Mouse (Mus musculus): ENCODE measurements around the gene Epha4. TPM values are rescaled to one million over a fixed set of nuclear protein-coding genes. Genes with fewer than 3 reads are reported as not detected.
A peak's percentile ranks its signal among the peaks of the same experiment; 100 is the strongest.

The Epha4 gene
- polyA plus RNA-seq, 1 experiment from 2014 or later = 6.9 TPM

DNA sequence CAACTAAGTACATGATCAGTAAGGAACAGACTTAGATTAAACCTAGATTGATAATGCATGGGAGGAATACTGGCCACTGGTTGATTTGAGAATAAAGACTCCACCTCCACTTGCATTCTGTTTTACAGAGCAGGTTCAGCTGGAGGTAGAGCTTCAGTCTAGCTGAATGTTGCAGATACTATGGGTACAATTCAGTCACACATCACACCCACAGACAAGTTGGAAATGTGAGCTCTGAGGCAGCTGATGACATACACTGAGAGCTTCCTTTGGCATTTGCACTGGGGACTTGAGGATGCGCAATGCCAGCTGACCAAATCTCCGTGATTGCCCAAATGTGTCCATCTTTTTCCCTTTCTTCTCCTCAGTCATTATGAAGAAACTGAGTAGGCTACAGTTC lies 125.8 kb downstream of the Epha4 start:
- H3K4me3 ChIP-seq = no peak overlapping the region
- no peaks in the 10 kb centered on the region for H3K27me3 ChIP-seq
- peaks cover 9% of the 10 kb centered on the region for H3K4me1 ChIP-seq (replicated peaks)
- ATAC-seq (replicated peaks; ENCODE audit: insufficient number of reproducible peaks, insufficient read depth, low FRiP score, low read depth) = no peak
- no peak overlapping the region for H3K9ac ChIP-seq
- H3K4me2 ChIP-seq = no peak overlapping the region
- H3K9me3 ChIP-seq (replicated peaks) = no peaks in the 10 kb centered on the region
- WGBS = 93% methylated on average over 2 of the region's 2 CpGs
- no peaks in the 10 kb centered on the region for H3K36me3 ChIP-seq
- no peak overlapping the region for H3K27ac ChIP-seq

DNA sequence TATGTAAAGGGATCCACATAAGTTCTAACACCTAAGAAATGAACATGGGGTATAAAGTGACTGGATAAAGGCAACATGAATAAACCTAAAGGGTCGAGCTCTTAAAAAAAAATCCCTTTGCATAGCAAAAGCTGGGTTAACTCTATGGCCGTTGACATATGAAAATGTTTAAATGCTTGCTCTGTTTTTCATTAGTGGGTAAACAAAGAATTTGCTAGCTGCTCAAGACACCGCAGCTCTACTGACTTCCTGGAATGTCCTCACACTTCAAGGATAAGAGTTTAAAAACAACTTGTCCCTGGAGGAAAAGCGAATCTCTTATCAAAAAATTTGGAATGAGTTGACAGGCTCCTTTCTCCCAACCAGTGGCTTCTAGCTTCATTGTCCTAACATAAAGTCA lies 126.3 kb downstream of the Epha4 start:
- Histone ChIP-seq H3K27me3 (no peaks in the 10 kb centered on the region), H3K9me3 (replicated peaks) (no peaks in the 10 kb centered on the region), H3K4me3 (no peak overlapping the region), H3K36me3 (no peaks in the 10 kb centered on the region), H3K9ac (no peak overlapping the region), H3K4me2 (no peak overlapping the region), H3K4me1 (replicated peaks) (peaks cover 13% of the 10 kb centered on the region), H3K27ac (no peak overlapping the region)
- no peak for ATAC-seq (replicated peaks; ENCODE audit: insufficient number of reproducible peaks, insufficient read depth, low FRiP score, low read depth)
- WGBS = 49% methylated on average over 4 of the region's 4 CpGs

DNA sequence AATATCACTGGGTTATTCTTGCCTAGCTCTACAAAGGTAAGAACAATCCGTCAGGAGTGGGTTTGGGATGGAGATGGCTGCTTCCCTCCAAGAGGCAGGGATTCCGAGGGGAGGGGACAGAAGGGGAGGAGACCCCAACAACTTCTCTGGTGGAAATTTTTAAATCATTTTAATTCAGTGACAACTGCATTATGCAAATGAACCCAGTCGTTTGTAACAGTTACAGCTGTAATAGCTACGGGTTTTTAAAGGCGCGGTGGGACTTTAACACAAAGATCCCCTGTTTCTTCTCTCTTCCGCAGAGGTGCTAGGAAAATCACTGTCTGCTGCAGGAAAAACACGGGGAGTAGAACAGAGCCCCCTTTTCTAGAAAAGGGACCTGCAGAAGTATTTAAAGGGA lies 129.3 kb downstream of the Epha4 start:
- no peak for ATAC-seq (replicated peaks; ENCODE audit: insufficient number of reproducible peaks, insufficient read depth, low FRiP score, low read depth)
- peaks cover 15% of the 10 kb centered on the region for H3K4me1 ChIP-seq (replicated peaks)
- 75% methylated on average over 8 of the region's 8 CpGs for WGBS
- no peaks in the 10 kb centered on the region for H3K36me3 ChIP-seq
- no peak overlapping the region for H3K9ac ChIP-seq
- no peaks in the 10 kb centered on the region for H3K27me3 ChIP-seq
- H3K4me2 ChIP-seq = no peak overlapping the region
- H3K9me3 ChIP-seq (replicated peaks) = no peaks in the 10 kb centered on the region
- H3K4me3 ChIP-seq = no peak overlapping the region
- no peak overlapping the region for H3K27ac ChIP-seq

DNA sequence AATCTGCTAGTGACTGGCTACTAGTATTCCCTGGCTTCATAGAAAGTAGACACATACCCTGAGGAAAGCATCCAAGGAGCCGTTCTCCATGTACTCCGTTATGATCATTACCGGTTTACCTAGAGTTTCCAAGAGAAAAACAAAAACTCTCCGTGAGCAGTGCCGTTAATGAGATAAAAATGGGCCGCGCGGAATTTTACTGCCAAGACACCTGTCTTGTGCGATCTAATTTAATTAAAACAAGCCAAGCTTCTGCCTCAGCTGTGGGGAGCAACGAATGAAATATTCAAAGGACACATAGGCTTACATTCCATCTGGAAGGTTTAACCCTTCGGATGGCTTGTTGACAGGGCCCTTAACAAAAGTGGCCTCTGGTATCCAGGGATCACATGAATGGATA lies 131.4 kb downstream of the Epha4 start:
- Histone ChIP-seq H3K27me3 (no peaks in the 10 kb centered on the region), H3K4me3 (no peak overlapping the region), H3K4me1 (replicated peaks) (peaks cover 10% of the 10 kb centered on the region; the same call in 1 of the 2 replicates), H3K27ac (no peak overlapping the region), H3K9me3 (replicated peaks) (no peaks in the 10 kb centered on the region), H3K36me3 (no peaks in the 10 kb centered on the region), H3K4me2 (no peak overlapping the region), H3K9ac (no peak overlapping the region)
- no peak for ATAC-seq (replicated peaks; ENCODE audit: insufficient number of reproducible peaks, insufficient read depth, low FRiP score, low read depth)
- WGBS = 66% methylated on average over 11 of the region's 11 CpGs

DNA sequence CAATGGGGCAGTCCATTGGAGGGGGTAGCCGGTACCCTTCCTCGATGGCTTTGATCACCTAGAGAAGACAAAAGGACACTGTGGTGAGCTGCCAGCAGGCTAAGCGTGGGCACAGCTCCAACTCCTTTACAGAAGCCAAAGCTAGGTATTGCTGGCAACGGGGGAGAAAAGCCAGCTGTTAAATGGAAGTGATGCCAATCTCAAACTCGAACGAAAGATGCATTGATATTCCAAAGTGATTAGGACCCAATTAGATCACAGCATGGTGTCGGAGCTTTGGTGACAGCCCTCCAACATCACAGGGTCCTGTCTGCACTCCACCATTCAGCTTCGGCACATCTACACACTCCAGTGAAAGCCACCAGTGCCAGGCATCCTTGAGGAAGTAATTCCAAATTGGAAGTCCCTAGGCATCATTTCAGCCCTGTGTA lies 137.3 kb downstream of the Epha4 start:
- Histone ChIP-seq H3K4me1 (replicated peaks) (no peaks in the 10 kb centered on the region), H3K27me3 (no peaks in the 10 kb centered on the region), H3K9me3 (replicated peaks) (no peaks in the 10 kb centered on the region), H3K4me2 (no peak overlapping the region), H3K27ac (no peak overlapping the region), H3K36me3 (peaks cover 7% of the 10 kb centered on the region; the same call in 1 of the 2 replicates), H3K9ac (no peak overlapping the region), H3K4me3 (no peak overlapping the region)
- 88% methylated on average over 8 of the region's 8 CpGs for WGBS
- ATAC-seq (replicated peaks; ENCODE audit: insufficient number of reproducible peaks, insufficient read depth, low FRiP score, low read depth) = no peak

DNA sequence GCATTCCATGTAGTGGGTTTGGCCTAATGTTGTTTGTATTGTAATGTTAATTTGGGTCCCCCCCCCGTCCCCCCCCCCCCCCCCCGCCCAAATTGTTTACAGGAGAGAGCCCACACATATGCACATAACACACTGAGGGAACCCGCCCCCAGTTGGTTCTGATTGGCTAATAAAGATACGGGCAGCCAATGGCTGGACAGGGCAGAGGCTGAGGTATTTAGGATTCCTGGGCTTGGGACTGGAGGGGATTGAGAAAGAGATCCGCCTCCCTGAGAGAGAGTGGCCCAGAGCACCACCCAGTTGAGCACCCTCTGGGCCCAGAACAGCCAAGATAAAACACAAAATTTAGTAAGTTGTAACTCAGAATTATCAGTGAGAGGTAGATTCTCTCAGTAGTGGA lies 140.8 kb downstream of the Epha4 start:
- no peaks in the 10 kb centered on the region for H3K27me3 ChIP-seq
- no peak overlapping the region for H3K9ac ChIP-seq
- no peaks in the 10 kb centered on the region for H3K9me3 ChIP-seq (replicated peaks)
- H3K4me1 ChIP-seq (replicated peaks) = no peaks in the 10 kb centered on the region
- peaks cover 7% of the 10 kb centered on the region; the same call in 1 of the 2 replicates for H3K36me3 ChIP-seq
- no peak overlapping the region for H3K27ac ChIP-seq
- ATAC-seq (replicated peaks; ENCODE audit: insufficient number of reproducible peaks, insufficient read depth, low FRiP score, low read depth) = no peak
- no peak overlapping the region for H3K4me3 ChIP-seq
- H3K4me2 ChIP-seq = no peak overlapping the region
- 68% methylated on average over 5 of the region's 5 CpGs for WGBS

DNA sequence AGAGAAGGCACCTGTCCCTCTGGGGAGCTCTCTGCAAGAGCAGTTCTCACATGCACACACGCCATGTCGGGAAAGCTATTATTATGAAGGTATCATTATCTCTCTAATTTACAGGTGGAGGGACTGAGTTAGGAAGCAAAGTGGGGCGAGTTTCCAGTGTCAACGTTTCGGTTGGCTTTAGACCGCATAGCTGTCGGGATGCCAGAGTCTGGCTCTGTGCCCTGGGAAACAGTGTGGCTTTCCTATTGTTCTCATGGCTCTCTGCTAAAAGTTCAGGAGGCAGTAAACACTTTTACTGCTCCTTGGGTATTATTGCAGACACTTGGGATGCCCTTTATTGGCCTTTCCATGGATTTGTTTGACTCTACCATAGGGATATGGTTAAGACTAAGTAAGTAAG lies 144.0 kb downstream of the Epha4 start:
- Histone ChIP-seq H3K36me3 (peaks cover 7% of the 10 kb centered on the region; the same call in 1 of the 2 replicates), H3K4me3 (no peak overlapping the region), H3K27me3 (no peaks in the 10 kb centered on the region), H3K9ac (no peak overlapping the region), H3K4me1 (replicated peaks) (no peaks in the 10 kb centered on the region), H3K4me2 (no peak overlapping the region), H3K9me3 (replicated peaks) (no peaks in the 10 kb centered on the region), H3K27ac (0 out of 2 replicates have a peak overlapping the region, but pooled peaks have one; percentile 2)
- no peak for ATAC-seq (replicated peaks; ENCODE audit: insufficient number of reproducible peaks, insufficient read depth, low FRiP score, low read depth)
- WGBS = 57% methylated on average over 7 of the region's 7 CpGs

DNA sequence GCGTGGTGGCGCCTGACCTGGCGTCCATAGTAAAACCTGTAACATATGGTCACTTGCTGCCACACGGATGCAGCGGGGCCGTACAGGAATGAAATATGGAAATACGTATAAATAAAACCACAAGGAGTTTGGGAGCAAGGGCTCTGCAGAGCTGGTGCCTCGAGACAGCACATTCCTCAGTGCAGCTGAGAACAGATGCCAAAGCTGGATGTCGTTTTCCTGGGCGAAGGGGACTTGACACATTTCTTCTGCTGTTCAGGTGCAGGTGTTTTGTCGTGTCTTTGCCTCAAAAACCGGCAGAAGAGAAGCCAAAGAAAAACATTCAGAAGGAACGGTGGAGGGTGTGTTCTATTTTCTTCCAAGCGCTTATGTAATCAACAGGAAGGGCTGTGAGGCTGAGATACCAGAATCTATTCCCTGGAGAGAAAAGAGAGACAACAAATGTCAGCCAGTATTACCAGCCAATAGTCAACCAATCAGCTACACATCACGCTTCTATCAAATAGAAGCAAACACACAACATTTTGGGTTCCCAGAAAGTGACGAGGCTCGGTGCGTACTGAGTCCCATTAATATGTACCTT lies 145.5 kb downstream of the Epha4 start:
- WGBS = 67% methylated on average over 18 of the region's 18 CpGs
- H3K4me2 ChIP-seq = no peak overlapping the region
- H3K27me3 ChIP-seq = no peaks in the 10 kb centered on the region
- H3K4me3 ChIP-seq = no peak overlapping the region
- H3K9ac ChIP-seq = no peak overlapping the region
- no peaks in the 10 kb centered on the region for H3K4me1 ChIP-seq (replicated peaks)
- H3K9me3 ChIP-seq (replicated peaks) = no peaks in the 10 kb centered on the region
- 0 out of 2 replicates have a peak overlapping the region, but pooled peaks have one; percentile 4 for H3K27ac ChIP-seq
- ATAC-seq (replicated peaks; ENCODE audit: insufficient number of reproducible peaks, insufficient read depth, low FRiP score, low read depth) = no peak
- peaks cover 7% of the 10 kb centered on the region; the same call in 1 of the 2 replicates for H3K36me3 ChIP-seq

DNA sequence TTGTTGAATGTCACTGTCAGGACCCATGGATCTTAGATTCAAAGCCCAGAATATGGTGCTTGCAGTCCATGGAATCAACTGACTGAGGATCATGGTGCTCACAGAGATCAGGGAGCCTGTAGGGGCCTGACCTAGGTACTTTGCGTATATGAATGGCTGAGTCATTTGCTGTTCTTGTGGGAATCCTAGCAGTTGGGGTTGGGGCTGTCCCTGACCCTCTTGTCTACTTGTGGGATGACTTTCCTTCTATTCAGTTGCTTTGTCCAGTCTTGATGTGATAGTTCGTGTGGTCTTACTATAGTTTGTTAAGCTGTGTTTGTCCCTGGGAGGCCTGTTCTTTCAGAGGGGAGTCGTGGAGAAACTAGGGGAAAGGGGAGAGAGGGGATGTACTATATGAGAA lies 149.0 kb downstream of the Epha4 start:
- no peaks in the 10 kb centered on the region for H3K9me3 ChIP-seq (replicated peaks)
- WGBS = 77% methylated on average over 3 of the region's 3 CpGs
- H3K27ac ChIP-seq = no peak overlapping the region
- no peaks in the 10 kb centered on the region for H3K4me1 ChIP-seq (replicated peaks)
- no peaks in the 10 kb centered on the region for H3K36me3 ChIP-seq
- H3K9ac ChIP-seq = no peak overlapping the region
- no peak overlapping the region for H3K4me2 ChIP-seq
- H3K27me3 ChIP-seq = no peaks in the 10 kb centered on the region
- no peak overlapping the region for H3K4me3 ChIP-seq
- no peak for ATAC-seq (replicated peaks; ENCODE audit: insufficient number of reproducible peaks, insufficient read depth, low FRiP score, low read depth)

DNA sequence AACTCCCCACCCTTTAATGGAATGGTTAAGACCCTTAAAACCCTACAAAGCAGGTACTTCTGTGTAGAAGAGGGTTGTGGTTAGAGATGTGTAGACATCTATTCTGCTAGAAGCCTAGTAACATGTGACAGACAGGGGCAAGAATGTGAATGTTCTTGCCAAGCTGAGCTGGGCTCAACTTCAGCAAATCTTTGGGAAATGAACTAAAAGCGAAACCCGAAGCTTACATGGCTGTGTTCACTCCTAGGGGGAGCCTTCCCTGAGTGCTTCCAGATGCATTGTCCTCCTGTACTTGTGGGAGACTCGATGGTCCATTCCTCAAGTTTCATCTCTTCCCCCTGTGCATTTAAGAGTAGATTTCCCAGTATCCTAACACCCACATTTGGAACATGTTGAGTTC lies 150.3 kb downstream of the Epha4 start:
- Histone ChIP-seq H3K9ac (no peak overlapping the region), H3K4me1 (replicated peaks) (no peaks in the 10 kb centered on the region), H3K36me3 (no peaks in the 10 kb centered on the region), H3K9me3 (replicated peaks) (no peaks in the 10 kb centered on the region), H3K27me3 (no peaks in the 10 kb centered on the region), H3K4me3 (no peak overlapping the region), H3K27ac (no peak overlapping the region), H3K4me2 (no peak overlapping the region)
- WGBS = 72% methylated on average over 3 of the region's 3 CpGs
- no peak for ATAC-seq (replicated peaks; ENCODE audit: insufficient number of reproducible peaks, insufficient read depth, low FRiP score, low read depth)

DNA sequence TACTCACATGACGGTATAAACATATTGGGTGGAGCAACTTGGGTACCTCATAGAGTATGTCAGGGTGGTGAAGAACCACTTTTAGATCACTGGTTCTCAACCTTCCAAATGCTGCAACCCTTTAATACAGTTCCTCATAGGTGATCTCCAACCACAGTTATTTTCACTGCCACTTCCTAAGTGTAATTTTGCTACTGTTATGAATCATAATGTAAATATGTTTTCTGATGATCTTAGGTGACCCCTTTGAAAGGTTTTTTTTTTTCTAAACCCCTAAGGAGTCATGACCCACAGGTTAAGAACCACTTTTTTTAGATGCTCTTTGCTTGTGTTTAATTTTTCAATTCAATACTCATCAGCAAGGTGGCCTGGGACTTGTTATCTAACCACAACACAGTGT lies 151.0 kb downstream of the Epha4 start:
- H3K9me3 ChIP-seq (replicated peaks) = no peaks in the 10 kb centered on the region
- 80% methylated on average over 1 of the region's 1 CpGs for WGBS
- no peak overlapping the region for H3K4me2 ChIP-seq
- no peak overlapping the region for H3K9ac ChIP-seq
- ATAC-seq (replicated peaks; ENCODE audit: insufficient number of reproducible peaks, insufficient read depth, low FRiP score, low read depth) = no peak
- H3K4me3 ChIP-seq = no peak overlapping the region
- H3K4me1 ChIP-seq (replicated peaks) = no peaks in the 10 kb centered on the region
- H3K36me3 ChIP-seq = no peaks in the 10 kb centered on the region
- no peak overlapping the region for H3K27ac ChIP-seq
- H3K27me3 ChIP-seq = no peaks in the 10 kb centered on the region

DNA sequence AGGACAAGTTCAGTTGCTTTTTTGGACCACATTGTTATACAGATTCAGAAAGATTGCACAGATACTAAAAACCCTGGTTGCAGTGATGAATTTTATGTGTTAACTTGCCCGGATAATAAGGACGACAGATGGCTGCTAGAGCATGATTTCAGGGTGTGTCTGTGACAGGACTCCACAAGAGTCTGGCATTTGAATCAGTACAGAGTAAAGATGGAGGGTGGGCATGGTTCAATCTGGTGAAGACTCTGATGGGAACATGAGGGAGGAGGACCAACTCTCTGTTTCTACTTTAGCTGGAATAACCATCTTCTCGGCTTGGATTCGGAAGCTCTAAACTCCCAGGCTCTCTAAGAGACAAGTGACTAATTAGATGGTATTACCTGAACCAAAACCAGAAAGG lies 168.4 kb downstream of the Epha4 start:
- Histone ChIP-seq H3K27me3 (no peaks in the 10 kb centered on the region), H3K9me3 (replicated peaks) (no peaks in the 10 kb centered on the region), H3K4me1 (replicated peaks) (no peaks in the 10 kb centered on the region), H3K4me2 (no peak overlapping the region), H3K4me3 (no peak overlapping the region), H3K9ac (no peak overlapping the region), H3K27ac (no peak overlapping the region), H3K36me3 (no peaks in the 10 kb centered on the region)
- ATAC-seq (replicated peaks; ENCODE audit: insufficient number of reproducible peaks, insufficient read depth, low FRiP score, low read depth) = no peak
- 87% methylated on average over 4 of the region's 4 CpGs for WGBS

All from heart, embryonic 15.5 days (tissue).